Mouse (Mus musculus) G1E-ER4 (cell line): ENCODE results near the gene Map7d2. TPM values are rescaled to one million over a fixed set of nuclear protein-coding genes. Genes with fewer than 3 reads are reported as not detected.

Experiments used
- GATA1 ChIP-seq: IDR thresholded peaks from one replicate; pipeline ENCODE4 v1.8.0; 2012; ENCODE audit warnings: low read length, inconsistent platforms
- polyA plus RNA-seq: library from polyadenylated mRNA; stranded (reverse); fragments of >175 nt; gene quantifications from 2 replicates; pipeline ENCODE4 v1.2.3, GENCODE M21; 2012

Map7d2 gene
- polyA plus RNA-seq = not detected in 2 replicates

DNA sequence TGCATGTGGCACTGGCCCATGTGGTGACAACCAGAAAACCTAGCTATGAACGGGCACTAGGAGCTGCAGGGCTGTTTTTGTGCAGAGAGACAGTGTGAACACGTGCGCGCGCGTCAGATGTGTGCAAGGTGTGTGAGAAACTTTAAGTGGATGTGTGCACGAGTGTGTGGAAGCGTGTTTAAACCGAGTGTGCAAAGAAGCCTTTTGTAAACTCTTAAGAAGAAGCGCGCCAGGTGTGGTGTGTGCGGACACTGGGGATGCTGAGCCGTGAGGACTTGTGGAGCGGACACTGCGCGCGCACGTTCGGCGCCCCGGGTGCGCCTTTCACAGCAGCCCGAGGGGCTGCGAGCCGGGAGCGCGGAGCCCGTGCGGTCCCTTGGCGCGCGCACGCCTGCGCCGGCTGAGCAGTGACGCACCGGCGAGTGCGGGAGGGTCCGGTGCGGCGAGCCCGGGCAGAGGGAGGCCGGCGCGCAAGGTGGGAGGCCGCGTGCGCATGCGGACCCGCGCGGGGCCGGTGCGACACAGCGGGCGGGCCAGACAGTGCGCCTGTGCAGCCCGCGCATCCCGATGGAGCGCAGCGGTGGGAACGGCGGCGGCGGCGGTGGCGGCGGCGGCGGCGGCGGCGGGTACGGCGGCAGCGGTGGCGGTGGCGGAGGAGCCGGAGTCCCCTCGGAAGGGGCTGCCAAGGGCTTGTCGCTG, at the start of gene Map7d2:
Map7d2 (plus strand) TSS at position 443 of the 699 bp plus-strand sequence.
- no peak for TF ChIP-seq GATA1

DNA sequence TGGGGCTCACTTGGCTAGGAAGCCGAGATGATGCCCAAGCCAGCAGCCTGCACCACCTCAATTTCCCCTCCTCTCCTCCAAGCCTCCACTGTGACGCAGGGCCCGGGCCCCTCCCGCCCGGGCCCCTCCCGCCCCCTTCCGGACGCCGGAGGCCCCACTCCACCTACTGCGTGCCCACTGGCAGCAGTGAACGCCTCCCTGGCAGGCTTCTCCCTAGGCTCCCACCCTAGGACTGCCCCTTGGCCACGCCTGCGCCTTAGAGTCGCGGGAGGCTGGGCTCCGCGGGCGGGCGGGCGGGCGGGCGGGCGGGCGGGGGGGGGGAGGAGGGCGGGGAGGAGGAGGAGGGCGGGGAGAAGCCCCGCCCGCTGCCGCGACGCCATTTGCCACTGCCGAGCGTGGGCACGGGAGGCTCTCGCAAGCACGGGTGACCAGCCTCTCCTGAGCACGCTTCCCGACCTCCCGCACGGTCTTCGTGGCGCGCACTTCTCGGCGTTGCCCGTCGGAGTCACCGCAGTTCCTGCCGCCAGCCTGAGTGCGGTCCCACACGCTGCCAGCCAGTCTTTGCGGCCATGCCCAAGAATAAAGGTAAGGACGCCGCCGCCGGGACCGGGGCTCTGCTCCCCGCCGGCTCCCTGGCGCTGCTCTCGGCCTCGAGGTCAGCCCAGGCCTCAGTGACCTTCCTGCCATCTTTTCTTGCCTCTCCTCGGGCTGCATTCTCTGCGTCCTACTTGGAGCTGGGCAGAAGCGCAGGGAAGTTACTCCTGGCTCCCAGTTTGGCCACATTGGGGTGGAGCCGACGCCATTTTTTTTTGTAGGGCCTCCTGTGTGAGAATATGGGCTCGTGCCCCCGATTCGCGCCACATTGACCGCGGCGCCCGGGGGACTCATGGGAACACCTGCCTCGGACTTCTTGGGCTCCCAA, 42.3 kb upstream of the Map7d2 start, which contains the start of gene Eif1ax:
Eif1ax (plus strand) TSS at position 348 of the 922 bp plus-strand sequence.
- TF ChIP-seq GATA1 = no peak

DNA sequence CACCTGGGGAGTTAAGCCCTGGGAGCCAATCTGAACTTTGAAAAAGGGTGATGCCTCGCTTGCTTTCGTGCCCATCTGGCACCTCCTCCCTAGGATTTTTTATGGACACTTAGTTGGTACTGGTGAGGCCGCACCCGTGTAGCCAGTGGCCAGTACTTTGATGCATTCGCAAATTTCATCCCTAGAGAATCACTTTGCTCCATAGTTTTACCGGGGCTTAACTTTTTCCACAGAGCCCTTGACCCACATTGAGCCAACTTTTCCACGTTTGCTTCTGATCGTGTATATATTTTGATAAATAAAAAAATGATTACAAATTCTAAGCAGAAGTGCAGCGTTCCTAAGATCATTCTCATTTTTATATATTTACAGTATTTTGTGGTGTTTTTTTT, 41.6 kb upstream of the Map7d2 start:
- no peak for TF ChIP-seq GATA1

DNA sequence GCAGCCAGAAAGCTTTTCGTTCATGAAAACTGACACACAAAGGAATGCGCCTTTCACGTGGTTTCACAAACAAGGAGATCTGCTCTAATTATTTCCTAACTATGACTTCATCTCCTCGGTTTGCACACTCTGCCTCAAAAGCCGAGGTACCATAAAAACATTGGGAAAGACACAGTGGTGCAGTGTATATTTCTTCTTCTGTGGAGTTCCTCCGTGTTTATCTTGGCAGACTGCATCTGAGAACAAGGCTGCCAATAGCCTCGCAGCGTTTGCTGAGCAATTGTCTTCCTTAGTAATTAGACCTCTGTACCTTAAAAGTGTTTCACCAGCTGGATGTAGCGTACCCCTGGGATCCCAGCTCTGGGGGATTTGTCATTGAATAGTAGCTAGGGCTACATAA, 27.3 kb upstream of the Map7d2 start:
- no peak for TF ChIP-seq GATA1

DNA sequence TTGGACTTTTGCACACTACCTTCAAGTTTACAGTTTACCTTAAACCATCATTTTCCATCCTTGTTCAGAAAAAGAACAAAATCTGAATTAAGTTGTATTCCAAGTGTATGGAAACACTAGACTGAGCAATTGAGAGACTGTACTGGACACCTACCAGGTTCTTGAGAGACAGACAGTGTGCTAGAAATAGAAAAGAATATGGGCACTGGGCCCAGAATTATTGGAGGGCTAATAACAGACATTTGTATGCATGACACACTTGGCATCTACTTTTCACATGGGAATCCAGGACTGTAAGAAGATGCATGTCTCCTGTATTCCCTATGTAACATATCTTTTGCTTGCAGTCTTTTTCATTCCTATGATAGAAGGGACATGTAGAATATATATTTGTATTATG, 25.4 kb upstream of the Map7d2 start:
- TF ChIP-seq GATA1 = no peak

DNA sequence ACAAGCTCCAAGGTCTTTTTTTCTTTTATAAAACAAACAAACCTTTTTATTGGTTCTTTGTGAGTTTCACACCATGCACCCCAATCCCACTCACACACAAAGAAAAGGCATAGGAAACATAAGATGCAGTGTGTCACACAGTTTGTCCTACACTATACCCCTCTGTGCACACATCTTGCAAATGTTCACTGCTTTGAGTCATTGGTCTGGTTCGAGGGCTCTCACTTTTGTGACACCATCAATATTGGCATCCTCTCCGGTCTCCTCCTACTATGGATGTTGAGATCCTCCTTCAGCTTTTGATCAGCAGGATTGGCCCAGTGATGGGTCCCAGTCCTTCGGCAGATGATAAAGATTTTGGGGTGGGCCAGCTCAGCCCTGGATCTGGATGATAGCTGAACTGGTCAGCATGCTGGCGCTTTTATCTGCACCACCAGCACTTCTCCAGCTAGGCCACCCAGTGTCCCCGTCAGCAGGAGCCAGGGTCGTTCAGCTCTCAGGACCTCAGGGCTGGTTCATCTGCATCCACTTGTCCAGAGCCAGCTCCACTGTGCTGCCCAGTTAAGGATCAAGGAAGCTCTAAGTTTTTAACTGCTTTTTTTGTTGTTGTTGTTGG, 23.9 kb upstream of the Map7d2 start:
- TF ChIP-seq GATA1 = no peak

DNA sequence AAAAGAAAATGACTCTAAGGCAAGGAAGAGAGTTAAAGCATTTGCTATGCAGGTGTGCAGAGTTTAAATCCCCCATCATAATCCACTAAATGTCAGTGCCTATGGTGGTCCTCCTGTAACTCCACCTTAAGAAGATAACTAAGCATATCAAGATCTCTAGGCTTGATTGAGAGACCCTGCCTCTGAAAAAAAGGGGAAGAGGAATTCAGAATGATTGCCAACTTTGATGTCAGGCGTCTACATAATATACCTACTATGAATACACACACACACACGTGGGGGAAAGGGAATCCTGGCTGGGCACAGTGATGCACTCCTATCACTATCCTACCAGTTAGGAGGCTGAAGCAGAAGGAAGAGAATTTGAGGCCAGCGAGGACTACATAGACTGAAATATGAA, 23.1 kb upstream of the Map7d2 start:
- TF ChIP-seq GATA1 = no peak

DNA sequence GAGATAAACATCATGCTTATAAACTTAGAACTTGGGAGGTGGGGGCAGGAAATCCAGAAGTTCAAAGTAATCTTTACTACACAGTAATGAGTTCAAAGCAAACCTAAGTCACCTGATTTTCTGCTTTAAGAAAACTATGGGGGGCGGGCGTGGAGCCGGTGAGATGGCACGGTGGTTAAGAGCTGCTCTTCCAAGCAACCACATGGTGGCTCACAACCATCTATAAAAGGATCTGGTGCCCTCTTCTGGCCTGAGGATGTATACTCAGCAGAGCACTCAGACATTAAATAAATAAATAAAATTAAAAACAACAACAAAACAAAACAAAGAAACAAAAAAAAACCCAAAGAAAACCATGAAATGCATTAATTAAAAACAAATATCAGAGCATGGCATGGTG, 5.1 kb upstream of the Map7d2 start:
- no peak for TF ChIP-seq GATA1

DNA sequence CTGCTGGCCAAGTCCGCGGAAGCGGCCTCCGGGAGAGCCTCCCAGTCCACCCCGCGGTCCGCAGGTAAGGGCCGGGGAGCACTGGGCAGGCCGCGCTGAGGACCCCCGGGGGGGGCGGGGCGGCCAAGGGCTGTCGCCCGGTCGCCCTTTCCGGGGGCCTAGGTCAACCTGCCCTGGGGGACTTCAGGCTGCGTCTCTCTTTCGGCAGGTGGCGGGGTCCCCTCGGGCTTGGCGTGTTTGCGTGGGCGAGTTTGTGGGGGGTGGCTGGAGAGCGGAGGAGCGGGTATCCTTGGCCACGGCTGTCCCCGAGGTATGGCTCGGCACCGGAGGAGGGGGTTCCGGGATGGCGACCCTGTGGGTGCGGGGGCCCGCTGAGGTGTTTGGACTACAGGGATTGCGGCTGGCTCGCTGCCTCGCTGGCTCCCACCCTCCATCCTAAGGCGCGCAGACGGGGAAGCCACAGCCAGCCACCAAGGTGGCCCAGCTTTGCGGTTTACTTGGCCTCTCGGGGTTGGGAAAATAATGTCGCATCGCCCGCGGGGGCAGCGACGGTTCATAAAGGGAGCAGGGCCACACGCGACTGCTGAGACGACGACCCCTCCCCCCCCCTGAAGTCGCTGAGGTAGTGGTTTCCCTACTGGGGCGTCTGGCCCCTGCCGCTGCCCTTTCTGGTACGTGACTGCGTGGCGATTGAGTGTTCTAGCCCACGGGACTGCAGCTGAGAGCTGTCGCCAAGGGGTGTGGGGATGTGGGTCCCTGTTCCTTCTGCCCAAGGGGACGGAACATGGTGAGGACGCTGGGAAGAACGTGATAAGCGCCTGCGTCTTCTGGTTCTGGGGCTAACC, 679 bp downstream of the Map7d2 start:
- no peak for TF ChIP-seq GATA1

DNA sequence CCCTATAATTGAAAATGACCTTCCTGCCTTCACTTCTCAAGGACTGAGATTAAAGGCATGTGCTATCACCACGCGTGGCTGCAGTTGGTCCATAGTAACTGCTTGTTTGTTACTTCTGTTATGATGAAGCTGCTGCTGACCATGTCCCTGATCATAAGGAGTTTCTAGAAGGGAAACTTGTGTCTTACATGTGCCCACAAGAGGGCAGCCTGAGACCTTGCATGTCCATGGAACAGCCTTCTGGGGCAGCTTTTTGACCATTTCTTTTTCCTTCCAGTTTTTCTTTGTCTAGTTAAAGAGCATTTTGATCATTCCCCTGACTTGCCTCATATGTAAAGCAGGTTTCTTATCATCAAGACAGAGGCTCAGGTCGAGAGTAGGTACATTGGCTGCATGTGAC, 27.8 kb downstream of the Map7d2 start:
- no peak for TF ChIP-seq GATA1

DNA sequence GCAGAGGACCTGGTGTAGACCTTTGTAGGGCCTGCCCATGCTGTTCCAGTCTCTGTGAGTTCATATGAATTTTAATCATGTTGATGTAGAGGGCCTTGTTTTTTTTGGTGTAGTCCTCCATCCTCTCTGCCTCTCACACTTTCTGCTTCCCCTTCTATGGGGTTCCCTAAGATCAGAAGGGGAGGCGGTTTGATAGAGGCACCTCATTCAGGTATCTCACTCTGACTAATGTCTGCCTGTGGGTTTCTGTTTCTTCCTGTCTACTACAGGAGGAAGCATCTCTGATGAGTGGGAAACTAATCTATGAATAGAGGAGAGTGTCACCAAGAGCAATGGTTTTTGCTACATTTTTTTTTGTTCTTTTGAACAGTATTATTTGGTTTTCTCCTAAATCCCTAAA, 32.8 kb downstream of the Map7d2 start:
- no peak for TF ChIP-seq GATA1

DNA sequence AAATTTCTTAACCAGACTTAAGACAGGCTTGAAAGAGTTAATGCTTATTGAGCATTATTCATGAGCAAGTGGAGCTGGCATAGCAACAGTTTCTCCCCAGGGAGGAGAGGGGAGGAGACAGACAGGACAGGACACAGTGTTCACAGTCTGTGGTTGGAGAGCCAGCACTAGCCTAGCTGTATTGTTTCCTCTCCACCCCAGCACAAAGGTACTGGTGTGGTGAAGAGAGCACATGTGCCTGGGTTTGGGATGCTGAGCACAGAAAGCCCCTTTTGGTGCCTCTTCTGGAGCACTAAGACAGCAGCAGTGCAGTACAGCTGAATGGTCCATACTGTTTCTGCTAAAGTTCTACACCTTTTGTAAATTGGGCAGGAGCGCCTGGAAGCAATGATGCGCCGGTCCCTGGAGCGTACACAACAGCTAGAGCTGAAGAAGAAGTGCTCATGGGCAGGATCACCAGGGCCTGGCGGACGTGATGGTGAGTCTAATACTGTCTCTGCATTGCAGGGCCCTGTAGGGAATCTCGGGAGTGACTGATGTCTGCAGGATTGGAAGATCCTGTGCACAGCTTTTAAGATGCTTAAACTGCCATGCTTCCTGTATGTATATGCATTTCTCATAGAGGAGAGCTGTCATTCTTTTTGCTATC, 44.8 kb downstream of the Map7d2 start:
- TF ChIP-seq GATA1 = no peak

DNA sequence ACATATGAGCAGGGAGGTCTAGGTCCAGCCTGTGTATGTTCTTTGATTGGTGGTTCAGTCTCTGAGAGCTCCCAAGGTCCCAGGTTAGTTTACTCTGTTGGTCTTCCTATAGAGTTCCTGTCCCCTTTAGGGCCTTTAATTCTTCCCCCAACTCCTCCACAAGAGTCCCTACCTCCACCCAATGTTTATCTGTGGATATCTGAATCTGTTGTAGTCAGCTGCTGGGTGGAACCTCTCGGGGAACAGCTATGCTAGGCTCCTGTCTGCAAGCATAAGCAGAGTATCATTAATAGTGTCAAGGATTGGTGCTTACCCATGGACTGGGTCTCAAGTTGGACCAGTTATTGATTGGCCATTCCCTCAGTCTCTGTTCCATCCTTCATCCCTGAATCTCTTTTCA, 60.4 kb downstream of the Map7d2 start:
- no peak for TF ChIP-seq GATA1

DNA sequence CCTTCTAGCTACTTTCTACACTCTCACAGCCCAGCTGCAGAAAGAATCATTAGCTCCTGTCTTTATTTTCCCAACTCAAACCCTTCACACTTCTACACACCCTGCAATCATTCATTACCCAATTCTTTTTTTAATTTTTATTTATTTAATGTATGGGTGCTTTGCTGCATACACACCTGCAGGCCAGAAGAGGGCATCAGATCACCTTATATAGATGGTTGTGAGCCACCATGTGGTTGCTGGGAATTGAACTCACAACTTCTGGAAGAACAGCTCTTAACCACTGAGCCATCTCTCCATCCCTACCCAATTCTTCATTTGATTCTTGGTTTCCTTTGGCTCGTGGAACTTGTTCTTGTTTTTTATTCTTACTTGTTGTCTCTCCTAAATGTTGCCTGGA, 69.9 kb downstream of the Map7d2 start:
- no peak for TF ChIP-seq GATA1

DNA sequence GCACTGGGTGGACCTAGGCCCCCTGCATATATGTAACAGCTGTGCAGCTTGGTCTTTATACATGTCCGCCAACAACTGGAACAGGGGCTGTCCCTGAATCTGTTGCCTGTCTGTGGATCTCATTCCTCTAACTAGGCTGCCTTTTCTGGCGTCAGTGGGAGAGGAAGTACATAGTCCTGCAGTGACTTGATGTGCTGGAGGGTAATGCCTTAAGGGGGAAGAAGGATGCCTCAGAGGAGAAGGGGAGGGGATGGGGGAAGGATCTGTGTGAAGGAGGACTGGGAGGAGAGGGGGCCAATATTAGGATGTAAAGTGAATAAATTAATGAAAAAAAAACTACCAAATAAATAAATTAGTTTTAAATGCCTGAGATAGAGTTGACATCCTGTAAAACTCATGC, 88.8 kb downstream of the Map7d2 start:
- no peak for TF ChIP-seq GATA1
